Mouse (Mus musculus) gastrocnemius, adult 18-20 months (tissue): Measurements from ENCODE around the gene Trh. TPM values are rescaled to one million over a fixed set of nuclear protein-coding genes. Genes with fewer than 3 reads are reported as not detected.

Experiments used
- DNase-seq: peaks from one replicate; pipeline ENCODE4 v3.0.0; 2021; ENCODE audit warnings: low spot score
- long read RNA-seq, 2 experiments: library from polyadenylated mRNA; stranded (forward); transcript quantifications; one replicate each; pipeline ENCODE4 v2.0.0; 2021
- total RNA-seq, 2 experiments: library from RNA; stranded (reverse); gene quantifications; 2 replicates each; pipeline ENCODE4 v1.2.3; 2021

Gene Trh
- total RNA-seq, result not detected
- long read RNA-seq, experiment 1, result 0 reads
- long read RNA-seq, experiment 2, result 0 reads

DNA sequence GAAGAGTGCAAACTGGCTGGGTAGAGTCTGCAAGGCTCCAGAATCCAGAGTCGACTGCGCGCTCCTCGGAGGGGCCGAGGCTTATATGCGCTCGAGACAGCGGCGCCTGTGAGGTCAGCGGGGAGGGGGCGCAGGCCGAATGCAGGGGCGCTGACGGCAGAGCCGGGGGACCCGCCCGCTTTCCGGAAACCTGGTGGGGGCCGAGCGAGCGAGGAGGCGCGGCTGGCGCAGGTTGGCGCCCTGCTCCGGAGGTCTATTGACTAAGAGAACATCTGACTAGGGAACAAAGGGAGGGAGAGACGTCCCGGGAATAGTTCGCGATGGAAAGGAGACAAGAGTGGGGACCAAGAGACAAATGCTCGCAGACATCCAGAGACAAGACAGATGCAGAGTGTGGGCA lies at the start of gene Trh:
Gene Trh (minus strand): TSS at position 60 of the 400 bp plus-strand sequence.
- DNase-seq, result no peak

DNA sequence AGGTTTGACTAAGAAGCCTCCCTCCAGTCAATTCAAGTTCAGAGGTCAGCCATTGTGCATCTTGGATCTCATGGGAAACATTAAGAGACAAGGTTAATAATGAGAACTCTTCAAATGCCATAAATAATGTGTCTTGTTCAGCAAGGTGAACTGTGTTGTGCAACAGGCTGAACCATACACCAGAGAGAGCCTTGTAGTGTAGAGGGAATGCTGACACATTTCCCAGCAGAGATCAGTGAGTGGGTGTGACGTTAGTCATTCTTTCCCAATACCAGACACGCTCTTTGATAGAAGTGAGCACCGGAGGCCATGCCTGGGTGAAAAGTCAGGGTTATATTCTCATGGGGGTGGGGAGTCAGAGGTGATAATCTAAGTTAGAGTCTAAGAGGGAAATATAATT lies 46.4 kb upstream of the Trh start:
- no peak for DNase-seq

DNA sequence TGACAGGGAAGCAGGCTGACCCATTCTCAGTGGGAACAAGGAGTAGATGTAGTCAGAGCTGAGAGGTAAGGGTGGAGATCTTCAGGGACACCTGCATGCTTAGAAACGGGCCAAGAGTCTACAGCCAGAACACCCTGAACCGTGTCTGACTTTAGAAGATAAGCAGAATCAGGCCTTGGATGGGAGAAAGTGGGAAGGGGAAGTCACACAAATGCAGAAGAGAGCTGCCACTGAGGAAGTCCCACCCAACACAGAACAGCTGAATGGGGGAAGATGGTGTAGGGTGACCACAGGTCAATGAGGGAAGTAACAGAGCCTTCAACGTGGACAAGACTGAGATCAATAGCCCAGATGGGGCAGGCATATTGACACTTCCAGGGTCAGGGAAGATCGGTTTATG lies 42.4 kb upstream of the Trh start:
- no peak for DNase-seq

DNA sequence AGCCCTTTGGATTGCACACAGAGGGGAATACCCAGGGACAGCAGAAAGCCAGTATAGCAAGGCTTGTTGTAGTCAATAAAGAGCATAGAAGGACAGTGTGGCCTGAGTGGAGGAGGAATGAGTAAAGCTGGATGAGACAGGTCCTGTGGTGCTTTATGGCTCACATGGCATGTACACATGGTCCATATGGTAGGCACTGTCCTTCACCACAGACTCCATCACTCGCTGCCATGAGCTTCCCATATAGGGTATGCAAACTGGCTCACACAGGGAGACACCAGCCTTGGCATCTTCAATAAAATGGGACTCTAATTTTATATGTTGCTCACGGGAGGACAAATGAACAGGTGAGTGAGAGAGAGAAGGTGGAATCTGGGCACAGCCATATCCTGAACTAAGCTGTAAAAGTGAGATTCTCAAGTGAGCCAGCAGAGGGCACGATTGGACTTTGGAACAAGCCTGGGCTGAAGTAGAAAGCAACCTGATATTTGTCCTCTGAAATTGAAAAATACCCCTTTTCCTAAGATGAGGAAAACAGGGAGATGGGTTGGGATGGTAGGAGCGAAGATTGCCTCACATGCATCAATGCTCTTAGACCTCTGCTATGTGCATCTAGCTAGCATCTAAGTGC lies 41.9 kb upstream of the Trh start:
- peak; percentile 57 for DNase-seq

DNA sequence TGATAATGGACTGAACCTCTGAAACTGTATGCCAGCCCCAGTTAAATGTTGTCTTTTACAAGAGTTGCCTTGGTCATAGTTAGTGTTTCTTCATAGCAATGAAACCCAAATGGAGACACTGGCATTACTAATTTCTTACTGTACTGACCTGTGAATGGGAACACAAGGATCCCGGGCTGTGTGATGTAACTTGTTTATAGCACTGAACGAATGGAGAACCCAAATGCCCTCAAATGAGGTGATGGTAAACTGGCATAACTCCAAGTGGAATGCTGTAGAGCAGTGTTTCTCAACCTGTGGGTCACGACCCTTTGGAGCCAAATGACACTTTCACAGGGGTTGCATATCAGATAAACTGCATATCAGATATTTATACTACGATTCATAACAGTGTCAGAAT lies 41.1 kb upstream of the Trh start:
- DNase-seq, result no peak

DNA sequence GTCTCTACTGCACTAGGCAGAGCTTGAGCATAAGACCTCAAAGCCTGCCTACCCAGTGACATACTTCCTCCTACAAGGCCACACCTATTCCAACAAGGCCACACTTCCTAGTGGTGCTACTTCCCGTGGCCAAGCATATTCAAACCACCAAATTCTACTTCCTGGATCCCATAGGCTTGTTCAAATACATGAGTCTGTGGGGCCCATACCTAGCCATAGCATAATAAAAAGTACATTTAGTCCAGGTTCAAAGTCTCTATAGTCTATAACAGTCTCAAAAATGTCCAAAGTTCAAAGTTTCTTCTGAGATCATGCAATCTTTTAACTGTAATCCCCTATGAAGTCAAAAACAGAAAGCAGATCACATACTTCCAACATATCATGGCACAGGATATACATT lies 32.7 kb upstream of the Trh start:
- DNase-seq, result no peak

DNA sequence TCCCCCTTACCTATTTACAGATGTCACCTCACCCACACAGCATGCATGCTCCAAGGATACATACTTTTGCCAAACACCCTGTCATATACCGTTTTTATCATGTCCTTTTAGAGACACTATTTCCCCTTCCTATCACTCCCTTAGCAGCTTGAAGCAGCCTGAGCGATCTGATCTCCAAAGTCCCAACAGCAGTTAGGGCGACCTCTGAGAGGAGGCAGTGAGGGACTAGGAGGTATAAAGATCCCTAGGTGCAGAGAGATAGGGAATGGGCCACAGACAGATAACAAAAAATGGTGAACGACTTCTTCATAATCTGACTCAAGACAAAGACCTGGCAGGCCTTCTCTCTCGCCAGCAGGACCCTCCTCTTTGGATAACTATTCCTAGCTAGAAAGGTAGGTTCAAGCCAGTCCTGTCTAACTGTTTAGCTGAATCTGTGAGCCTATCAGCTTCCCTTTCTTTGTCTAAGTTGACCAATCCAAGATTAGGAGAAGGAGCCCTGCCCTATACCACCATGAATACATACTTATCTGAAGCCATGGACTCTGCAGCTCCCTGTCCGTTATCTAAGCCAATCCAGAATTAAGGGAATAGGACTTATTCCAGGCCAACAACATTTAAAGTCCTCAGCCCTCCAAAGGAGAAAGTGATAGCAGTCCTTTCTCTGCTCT lies 29.3 kb upstream of the Trh start:
- no peak for DNase-seq

DNA sequence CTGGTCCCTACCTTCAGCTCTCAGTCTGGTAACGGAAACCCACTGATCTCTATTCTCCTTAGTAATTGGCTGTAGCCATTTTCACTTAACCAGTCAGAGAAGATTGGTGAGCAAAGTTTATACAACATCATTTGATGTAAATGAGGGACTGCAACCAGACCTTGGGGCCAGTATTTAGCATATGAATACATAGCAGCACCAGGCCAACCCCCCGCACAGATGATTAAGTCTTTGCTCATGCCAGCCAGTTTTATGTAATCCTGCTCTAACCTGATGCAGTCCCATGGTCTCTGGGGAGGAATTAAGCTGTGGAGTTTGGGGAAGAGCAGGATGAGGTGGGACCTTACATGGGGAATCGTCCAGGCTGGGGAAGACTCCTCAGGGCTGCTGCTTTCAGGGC lies 28.2 kb upstream of the Trh start:
- DNase-seq, result no peak

DNA sequence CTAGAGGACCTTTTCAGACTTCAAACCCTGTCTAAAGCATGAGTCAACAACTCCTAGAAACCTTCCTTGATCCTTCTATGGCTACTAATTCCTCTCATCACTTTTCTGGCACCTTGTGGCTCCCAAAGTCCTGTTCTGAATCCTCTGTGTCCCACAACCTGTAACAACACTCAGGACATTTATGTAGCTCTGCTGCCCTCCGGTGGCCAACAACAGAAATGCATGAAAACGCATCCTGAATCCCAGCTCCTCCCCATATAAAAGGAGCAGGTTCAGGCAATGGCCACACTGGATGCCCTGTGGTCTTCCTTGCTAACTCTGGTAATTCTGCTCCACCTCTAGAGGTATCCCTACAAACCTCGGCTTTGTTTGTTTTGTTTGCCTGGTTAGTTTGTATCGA lies 24.6 kb upstream of the Trh start:
- DNase-seq, result peak; percentile 60

DNA sequence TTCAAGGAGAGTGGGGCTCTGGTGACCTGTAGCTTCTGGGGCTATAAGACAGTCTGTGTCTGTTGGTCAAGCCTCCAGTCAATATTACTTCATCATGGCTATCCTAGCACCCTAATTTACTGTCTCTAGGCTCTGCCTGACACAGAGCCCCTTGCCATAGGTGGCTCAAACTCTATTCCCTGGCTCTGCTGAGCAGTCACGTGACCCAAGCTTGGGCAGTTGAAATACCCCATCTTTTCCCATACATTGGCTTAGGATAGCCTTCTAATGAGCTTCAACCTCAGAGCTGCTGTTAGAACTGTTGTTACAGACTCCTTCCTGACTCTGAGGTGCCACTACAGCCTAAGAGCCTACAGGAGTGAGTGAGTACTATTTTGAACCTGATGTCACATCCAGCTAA lies 23.6 kb upstream of the Trh start:
- DNase-seq, result no peak

DNA sequence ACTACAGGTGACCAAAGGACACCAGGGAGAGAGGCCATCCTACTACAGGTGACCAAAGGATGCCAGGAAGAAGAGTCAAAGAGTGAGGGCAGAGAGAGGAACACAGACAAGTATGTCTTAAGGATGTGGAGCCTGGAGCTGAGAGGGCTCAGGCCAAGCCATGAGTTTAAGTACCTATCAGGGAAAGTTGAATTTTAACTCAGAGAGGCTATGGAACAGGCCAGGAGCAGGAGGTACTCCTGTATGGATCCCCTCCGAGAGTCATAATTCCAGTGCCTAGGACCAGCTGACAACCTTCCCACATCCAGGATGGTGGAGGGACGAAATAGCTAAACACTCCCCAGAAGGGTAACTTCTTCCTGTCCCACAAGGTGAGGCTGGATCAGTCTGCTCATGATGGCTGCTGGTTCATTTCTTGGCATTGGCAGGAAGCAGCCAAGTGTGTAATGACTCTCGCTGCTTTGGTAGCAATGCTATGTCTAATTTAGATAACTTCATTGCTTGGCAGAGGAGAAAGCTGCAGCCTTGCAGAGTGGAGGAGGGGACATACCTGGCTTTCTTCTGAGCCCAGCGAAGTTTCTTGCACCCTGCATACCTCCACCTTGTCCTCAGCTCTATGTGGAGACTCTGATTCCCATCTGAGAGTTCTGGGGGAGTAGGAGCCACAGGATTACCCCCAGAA lies 16.9 kb upstream of the Trh start:
- no peak for DNase-seq

DNA sequence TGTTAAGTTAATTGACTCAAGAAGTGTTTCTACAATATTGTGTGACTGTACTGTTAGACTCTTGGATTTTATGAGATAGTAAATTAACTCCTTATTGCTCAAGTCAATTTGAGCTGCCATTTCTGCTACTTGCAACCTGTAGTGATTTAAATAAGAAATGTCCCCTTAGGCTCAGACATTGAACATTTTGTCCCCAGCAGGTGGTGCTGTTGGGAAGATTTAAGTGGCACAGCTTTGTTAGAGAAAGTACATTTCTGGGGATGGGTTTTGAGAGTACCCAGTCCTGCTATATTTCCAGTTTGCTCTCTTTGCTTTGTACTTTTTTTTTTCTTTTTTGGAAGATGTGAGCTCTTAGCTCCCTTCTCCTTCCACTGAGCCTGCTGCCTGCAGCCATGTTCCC lies 10.9 kb upstream of the Trh start:
- DNase-seq, result no peak

DNA sequence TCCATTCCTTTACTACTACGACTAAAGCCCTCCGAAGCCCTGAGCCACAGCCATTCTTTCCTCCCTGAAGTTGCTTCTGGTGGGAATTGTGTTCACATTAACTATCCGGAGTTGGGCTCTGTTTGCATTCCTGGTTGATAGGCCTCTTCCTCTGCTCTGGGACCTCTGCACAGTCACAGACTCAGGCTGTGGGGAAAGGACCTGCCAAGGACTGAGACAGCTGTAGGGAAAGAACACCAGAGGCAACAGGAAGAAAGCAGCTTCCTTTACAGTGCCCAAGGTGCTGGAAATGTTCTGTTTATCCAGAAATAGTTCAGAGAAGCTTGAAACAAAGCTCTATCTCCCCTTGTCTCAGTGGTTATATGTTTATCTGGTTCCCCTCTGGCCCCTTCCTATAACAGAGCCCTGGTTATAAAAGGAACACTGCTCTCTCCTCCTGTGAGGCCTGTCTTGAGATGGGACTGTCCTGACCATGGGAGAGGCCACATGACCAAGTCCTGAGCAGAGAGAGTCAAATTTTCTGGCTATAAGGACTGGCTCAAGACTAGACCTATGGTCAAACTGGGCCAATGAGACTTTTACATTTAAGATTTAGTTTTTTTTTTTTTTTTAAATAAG lies 8.9 kb upstream of the Trh start:
- DNase-seq, result no peak

DNA sequence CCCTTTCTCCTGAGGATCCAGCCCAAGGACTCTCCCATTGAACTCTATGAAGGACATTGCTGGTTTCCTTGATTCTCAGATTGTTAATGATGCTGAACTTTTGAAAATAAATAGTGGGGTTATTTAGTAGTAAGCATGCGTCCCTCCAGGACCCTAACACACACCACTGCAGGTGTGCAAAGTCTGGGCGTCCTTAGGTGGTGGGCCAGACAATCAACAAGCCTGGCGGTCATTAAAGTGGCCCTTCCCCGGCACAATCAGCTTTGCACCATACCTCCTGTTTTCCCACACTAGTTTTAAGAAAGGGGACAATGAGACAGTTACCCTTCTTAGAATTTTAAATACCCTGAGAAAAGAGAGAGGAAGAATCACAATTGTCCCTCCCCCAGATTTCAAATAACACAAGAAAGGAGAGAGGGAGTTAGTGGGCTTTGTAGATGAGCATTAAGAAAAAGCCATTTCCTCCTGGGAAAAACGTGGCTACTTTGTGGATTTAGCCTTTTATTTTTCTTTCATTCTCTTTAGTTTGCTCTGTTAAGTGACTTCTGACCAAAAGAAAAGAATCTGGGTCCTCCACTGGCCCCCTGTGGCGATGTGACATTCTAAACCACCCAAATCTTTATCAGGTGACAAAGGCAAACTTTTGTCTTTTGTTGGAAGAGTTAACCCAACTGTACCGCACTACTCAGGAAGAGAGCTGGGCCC lies 2.9 kb upstream of the Trh start:
- DNase-seq, result no peak

DNA sequence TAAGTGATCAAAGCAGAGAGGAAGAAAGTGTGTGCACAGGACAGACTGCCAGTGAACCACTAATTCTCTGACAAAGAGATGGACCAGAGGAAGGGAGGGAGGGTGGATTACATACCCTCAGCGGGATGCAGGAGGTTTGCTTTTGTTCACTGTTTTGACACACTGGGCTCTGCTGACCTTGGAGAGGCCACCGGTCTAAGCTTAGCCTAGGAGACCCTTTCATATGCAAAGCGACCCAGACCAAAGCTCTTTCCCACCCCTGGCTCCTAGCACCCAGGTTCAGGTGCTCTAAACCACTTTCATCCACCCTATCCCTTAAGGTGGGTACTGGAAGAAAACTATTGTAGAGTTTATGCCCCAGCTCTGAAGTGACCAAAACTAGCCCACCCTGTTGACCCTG lies 1.9 kb upstream of the Trh start:
- DNase-seq, result no peak

DNA sequence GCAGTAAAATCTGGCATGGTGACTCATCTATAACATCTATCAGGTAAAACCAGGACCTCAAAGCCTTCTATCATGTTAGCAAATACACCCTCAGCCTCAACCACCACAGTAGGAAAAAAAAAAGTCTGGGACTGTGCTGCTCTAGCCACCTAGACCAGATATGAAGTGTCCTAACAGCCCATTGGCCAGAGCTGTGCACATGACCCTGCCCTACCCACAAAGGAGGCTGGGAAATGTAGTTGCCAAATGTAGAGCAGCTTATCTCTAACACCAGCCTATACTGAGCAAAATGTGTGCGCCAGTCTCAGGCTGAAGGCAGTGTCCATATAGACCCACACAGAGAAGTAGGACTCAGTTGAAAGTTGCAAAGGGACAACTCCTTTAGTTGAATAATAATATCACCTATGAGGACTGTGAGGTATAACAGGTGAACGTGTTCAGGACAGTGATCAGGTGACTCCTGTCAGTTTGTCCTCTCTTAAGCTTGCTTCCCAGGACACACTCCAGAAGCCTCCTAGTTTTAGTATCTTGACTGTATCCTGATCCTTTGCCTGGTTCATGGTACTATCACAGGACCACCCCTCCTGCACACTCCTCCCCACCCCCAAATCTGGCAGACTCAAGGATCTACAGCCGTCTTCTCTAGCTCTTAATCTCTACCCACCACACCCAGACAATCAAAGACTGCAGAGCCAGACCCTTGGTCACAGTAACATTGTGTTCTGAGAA lies 3.1 kb downstream of the Trh start:
- DNase-seq, result peak; percentile 32

DNA sequence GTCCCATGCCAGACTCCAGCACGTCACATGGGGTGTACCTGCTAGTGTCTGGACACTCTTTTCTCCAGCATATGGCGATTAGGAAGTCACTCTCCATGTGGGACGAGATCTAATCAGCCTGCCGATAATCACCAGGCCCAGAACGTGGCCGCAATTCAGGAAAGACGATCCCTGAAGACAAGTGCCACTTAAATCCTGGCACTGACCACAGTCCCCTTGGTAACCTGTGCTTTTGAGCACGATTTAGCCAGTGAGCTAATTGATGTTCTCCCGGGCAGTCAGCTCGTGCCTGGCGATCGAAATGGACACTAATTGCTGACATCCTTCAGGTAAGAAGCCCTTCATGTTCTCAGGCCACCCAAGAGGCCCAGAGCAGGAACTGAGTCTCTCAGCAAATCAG lies 9.4 kb downstream of the Trh start:
- DNase-seq, result no peak

DNA sequence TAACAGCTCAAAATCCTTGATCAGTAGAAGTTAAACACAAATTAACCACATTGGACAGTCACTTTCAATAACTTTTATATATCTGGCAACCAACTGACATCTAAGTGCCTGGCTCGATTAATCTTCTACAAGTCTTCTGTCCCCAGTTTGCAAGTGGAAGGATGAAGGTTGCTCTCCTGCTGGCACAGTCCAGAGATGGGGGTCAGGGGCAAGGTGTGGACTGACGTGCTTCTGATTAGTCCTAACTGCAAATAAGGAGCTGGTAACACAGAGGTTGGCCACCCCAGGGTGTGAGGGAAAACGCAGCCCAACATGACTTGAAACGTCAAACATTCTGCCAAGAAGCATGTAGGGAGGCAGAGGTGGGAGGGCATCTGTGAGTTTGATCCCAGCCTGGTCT lies 12.7 kb downstream of the Trh start:
- DNase-seq, result no peak

DNA sequence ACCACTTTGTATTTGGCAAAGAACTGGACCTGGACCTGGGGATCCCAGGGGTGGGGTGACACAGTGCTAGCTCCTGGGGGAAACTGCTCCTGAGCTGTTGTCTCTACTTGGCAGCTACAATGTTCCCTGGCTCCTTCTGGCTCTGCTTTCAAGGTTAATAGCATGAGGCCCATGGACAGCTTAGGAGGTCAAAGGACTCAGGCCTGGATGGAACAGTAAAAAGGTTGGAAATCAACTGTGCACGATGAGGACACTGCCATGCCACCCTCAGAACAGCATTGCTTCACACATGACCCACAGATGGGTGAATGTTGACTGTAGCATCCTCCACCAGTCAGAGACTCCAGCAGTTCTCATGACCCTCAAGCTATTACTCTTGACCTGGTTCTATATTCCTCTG lies 13.1 kb downstream of the Trh start:
- DNase-seq, result no peak

DNA sequence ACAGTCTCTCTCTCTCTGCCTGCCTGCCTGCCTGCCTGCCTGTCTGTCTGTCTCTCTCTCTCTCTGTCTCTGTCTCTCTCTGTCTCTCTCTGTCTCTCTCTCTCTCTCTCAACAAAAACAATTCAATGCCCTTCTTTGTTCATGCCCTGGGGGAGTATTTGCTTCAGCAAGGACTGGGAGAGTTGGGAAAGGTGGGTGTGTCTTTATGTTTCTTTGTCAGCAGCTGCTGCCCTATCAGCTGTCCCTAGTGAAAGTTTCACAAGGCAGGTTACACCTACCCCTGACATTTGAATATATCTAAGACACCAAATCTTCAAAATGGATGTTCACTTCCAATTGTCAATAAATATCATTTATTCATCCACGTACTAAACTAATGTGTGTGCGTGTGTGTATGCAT lies 14.9 kb downstream of the Trh start:
- DNase-seq, result no peak

DNA sequence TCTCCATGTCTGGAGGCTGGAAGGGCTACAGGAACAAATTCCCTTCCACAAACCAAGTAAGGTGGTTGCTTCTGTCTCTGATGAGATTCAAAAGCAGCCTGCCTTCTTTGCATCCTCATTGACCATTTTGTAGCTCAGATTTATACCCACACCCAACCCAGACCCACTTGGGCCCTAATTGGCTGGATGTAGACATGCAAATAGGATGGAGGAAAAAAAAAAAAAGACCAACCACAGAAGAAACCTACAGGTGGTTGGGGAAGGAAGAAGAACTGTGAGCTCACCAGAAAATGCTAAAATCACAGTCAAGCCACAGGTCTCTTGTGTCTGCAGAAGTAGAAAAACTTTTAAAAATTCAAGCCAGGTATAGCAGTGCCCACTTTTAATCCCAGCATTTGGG lies 15.3 kb downstream of the Trh start:
- no peak for DNase-seq
